ENCODE assay signal across 8 mouse cellular contexts in genomic region chr19:5923990-5924712, GRCm38 (mm10). TPM values are rescaled to one million over a fixed set of nuclear protein-coding genes. Genes with fewer than 3 reads are reported as not detected.
DNase-seq lines count a peak whose midpoint lies in the region; ATAC-seq and TF ChIP-seq lines count a peak whose summit lies in the region.

No protein-coding gene starts in this region.

- TF ChIP-seq POLR2A in bone marrow, adult 2 months (IDR thresholded peaks at IDR 0.05; ENCODE audit: borderline replicate concordance, control insufficient read depth, low read depth, low read length) = no peak
- TF ChIP-seq POLR2A in limb, embryonic 14.5 days (IDR thresholded peaks at IDR 0.05; ENCODE audit: borderline replicate concordance, extremely low read depth, insufficient read depth, insufficient read length) = no peak

- H3K9ac ChIP-seq in embryonic facial prominence, embryonic 14.5 days (ENCODE audit: low read depth, low read length) = peak overlapping the region; percentile 60
- H3K9ac ChIP-seq in limb, embryonic 14.5 days (ENCODE audit: low read depth, low read length, severe bottlenecking) = peak overlapping the region; percentile 52
- H3K9ac ChIP-seq in midbrain, embryonic 16.5 days (ENCODE audit: low read depth, low read length) = peak overlapping the region; percentile 79

- WGBS in bone marrow, adult 2 months = under 1% methylated on average over 38 of the region's 38 CpGs
- WGBS in embryonic facial prominence, embryonic 14.5 days = under 1% methylated on average over 37 of the region's 38 CpGs
- WGBS in limb, embryonic 14.5 days = 1% methylated on average over 37 of the region's 38 CpGs
- under 1% methylated on average over 38 of the region's 38 CpGs for WGBS in midbrain, embryonic 16.5 days

- no peaks in the 10 kb centered on the region; the same call in 1 of the 2 replicates for H3K27me3 ChIP-seq in embryonic facial prominence, embryonic 14.5 days (replicated peaks; ENCODE audit: control insufficient read depth, insufficient read depth, low read length)
- H3K27me3 ChIP-seq in limb, embryonic 14.5 days (ENCODE audit: control insufficient read depth, insufficient read depth, low read length) = 0 out of 2 replicates have a peak, but pooled peaks cover 5% of the 10 kb centered on the region
- no peaks in the 10 kb centered on the region for H3K27me3 ChIP-seq in midbrain, embryonic 16.5 days (ENCODE audit: control insufficient read depth, insufficient read depth, low read depth, low read length)

- H3K27ac ChIP-seq in bone marrow, adult 2 months (ENCODE audit: control insufficient read depth, insufficient read depth, low read depth, low read length, poor library complexity) = peak overlapping the region; percentile 39
- peak overlapping the region; percentile 77 for H3K27ac ChIP-seq in embryonic facial prominence, embryonic 14.5 days (replicated peaks; ENCODE audit: low read depth, low read length)
- no peak overlapping the region; the same call in 1 of the 2 replicates for H3K27ac ChIP-seq in limb, embryonic 14.5 days (replicated peaks; ENCODE audit: low read depth, low read length)
- H3K27ac ChIP-seq in midbrain, embryonic 16.5 days (ENCODE audit: low read length) = peak overlapping the region; percentile 69

- peak; percentile 84 for TF ChIP-seq CTCF in bone marrow, adult 2 months (IDR thresholded peaks at IDR 0.05; ENCODE audit: control insufficient read depth, insufficient read depth, low read length)

- no peaks in the 10 kb centered on the region for H3K36me3 ChIP-seq in embryonic facial prominence, embryonic 14.5 days (ENCODE audit: control insufficient read depth, insufficient read depth, low read length)
- H3K36me3 ChIP-seq in limb, embryonic 14.5 days (ENCODE audit: control insufficient read depth, insufficient read depth, low read length) = no peaks in the 10 kb centered on the region
- no peaks in the 10 kb centered on the region for H3K36me3 ChIP-seq in midbrain, embryonic 16.5 days (ENCODE audit: control insufficient read depth, insufficient read depth, low read length)

- peak overlapping the region; percentile 96 for H3K4me2 ChIP-seq in embryonic facial prominence, embryonic 14.5 days (ENCODE audit: low read depth, low read length)
- H3K4me2 ChIP-seq in limb, embryonic 14.5 days (replicated peaks; ENCODE audit: low read depth, low read length, severe bottlenecking) = peak overlapping the region; percentile 99
- peak overlapping the region; percentile 67 for H3K4me2 ChIP-seq in midbrain, embryonic 16.5 days (ENCODE audit: low read length)

- no peaks in the 10 kb centered on the region; the same call in 1 of the 2 replicates for H3K4me1 ChIP-seq in bone marrow, adult 2 months (ENCODE audit: control insufficient read depth, insufficient read depth, low read length)
- peaks cover 17% of the 10 kb centered on the region for H3K4me1 ChIP-seq in embryonic facial prominence, embryonic 14.5 days (ENCODE audit: control insufficient read depth, insufficient read depth, low read length)
- H3K4me1 ChIP-seq in limb, embryonic 14.5 days (ENCODE audit: control insufficient read depth, insufficient read depth, low read length) = peaks cover 8% of the 10 kb centered on the region; the same call in 1 of the 2 replicates
- peaks cover 17% of the 10 kb centered on the region for H3K4me1 ChIP-seq in midbrain, embryonic 16.5 days (ENCODE audit: control insufficient read depth, insufficient read depth, low read length)

- peak; percentile 92 for DNase-seq in A20 (ENCODE audit: low read depth, low spot score)
- peak; percentile 96 for DNase-seq in embryonic facial prominence, embryonic 14.5 days (ENCODE audit: low spot score)
- DNase-seq in heart, adult 8-10 months (ENCODE audit: low spot score) = peak; percentile 93
- DNase-seq in kidney, adult 8-10 months = peak; percentile 81 to 93
- peak; percentile 96 for DNase-seq in limb, embryonic 14.5 days (ENCODE audit: low spot score)
- DNase-seq in spleen, postnatal 10 days (ENCODE audit: low spot score in 2 of 2) = peak; percentile 89 to 95

- H3K9me3 ChIP-seq in embryonic facial prominence, embryonic 14.5 days (ENCODE audit: control insufficient read depth, low read length) = no peaks in the 10 kb centered on the region
- no peaks in the 10 kb centered on the region for H3K9me3 ChIP-seq in limb, embryonic 14.5 days (ENCODE audit: control insufficient read depth, low read length)
- H3K9me3 ChIP-seq in midbrain, embryonic 16.5 days (replicated peaks; ENCODE audit: control insufficient read depth, low read length, poor library complexity, severe bottlenecking) = no peaks in the 10 kb centered on the region

- H3K4me3 ChIP-seq in bone marrow, adult 2 months (replicated peaks; ENCODE audit: control insufficient read depth, low read depth, low read length) = peak overlapping the region; percentile 87
- H3K4me3 ChIP-seq in embryonic facial prominence, embryonic 14.5 days (ENCODE audit: low read depth, low read length) = peak overlapping the region; percentile 63
- H3K4me3 ChIP-seq in limb, embryonic 14.5 days (replicated peaks; ENCODE audit: low read length) = peak overlapping the region; percentile 56
- peak overlapping the region; percentile 74 for H3K4me3 ChIP-seq in midbrain, embryonic 16.5 days (ENCODE audit: low read depth, low read length)

- peak; percentile 85 for ATAC-seq in embryonic facial prominence, embryonic 14.5 days (ENCODE audit: low read depth)
- peak; percentile 72 for ATAC-seq in limb, embryonic 14.5 days (ENCODE audit: low FRiP score, low read depth)
- ATAC-seq in midbrain, embryonic 16.5 days = peak; percentile 89

RNA-seq across cellular contexts. Expression of gene Cdc42ep2, which starts 0.5 kb away (rescaled TPM):
- polyA plus RNA-seq in bone marrow, adult 2 months (2011; ENCODE audit: insufficient read depth, insufficient read length, low replicate concordance, missing spikeins) = 2.3 and 5.3 TPM in 2 replicates
- 14.0 and 16.2 TPM in 2 replicates for polyA plus RNA-seq in embryonic facial prominence, embryonic 14.5 days (2014; fragmentation: Nextera tagmentation; extraction: Ambion mirVana)
- 1 to 10 TPM; 6.0 to 9.7 (median 8.9) TPM for total RNA-seq in heart, adult 8-10 months (2022)
- polyA plus RNA-seq in limb, embryonic 14.5 days (2012; rRNA removed) = 9.7 and 10.0 TPM in 2 replicates
- 6.5 and 8.0 TPM in 2 replicates for polyA plus RNA-seq in limb, embryonic 14.5 days (2014; fragmentation: Nextera tagmentation; extraction: Ambion mirVana)
- polyA plus RNA-seq in midbrain, embryonic 16.5 days (2015; fragmentation: Nextera tagmentation; extraction: Ambion mirVana) = 16.0 and 20.4 TPM in 2 replicates

RNA-seq across cellular contexts. Expression of gene Dpf2, which starts 11.3 kb away (rescaled TPM):
- polyA plus RNA-seq in bone marrow, adult 2 months (2011; ENCODE audit: insufficient read depth, insufficient read length, low replicate concordance, missing spikeins) = 31.1 and 60.8 TPM in 2 replicates
- polyA plus RNA-seq in embryonic facial prominence, embryonic 14.5 days (2014; fragmentation: Nextera tagmentation; extraction: Ambion mirVana) = 124 and 143 TPM in 2 replicates
- total RNA-seq in heart, adult 8-10 months (2022) = 10 to 100 TPM; 71.9 to 95.2 (median 81.1) TPM
- 179 and 199 TPM in 2 replicates for polyA plus RNA-seq in limb, embryonic 14.5 days (2012; rRNA removed)
- 143 and 147 TPM in 2 replicates for polyA plus RNA-seq in limb, embryonic 14.5 days (2014; fragmentation: Nextera tagmentation; extraction: Ambion mirVana)
- 105 and 121 TPM in 2 replicates for polyA plus RNA-seq in midbrain, embryonic 16.5 days (2015; fragmentation: Nextera tagmentation; extraction: Ambion mirVana)

RNA-seq across cellular contexts. Expression of gene Tigd3, which starts 30.2 kb away (rescaled TPM):
- 4.4 and 6.4 TPM in 2 replicates for polyA plus RNA-seq in bone marrow, adult 2 months (2011; ENCODE audit: insufficient read depth, insufficient read length, low replicate concordance, missing spikeins)
- polyA plus RNA-seq in embryonic facial prominence, embryonic 14.5 days (2014; fragmentation: Nextera tagmentation; extraction: Ambion mirVana) = 1.4 and 2.0 TPM in 2 replicates
- under 1 TPM; 0.23 to 0.50 (median 0.34) TPM for total RNA-seq in heart, adult 8-10 months (2022)
- polyA plus RNA-seq in limb, embryonic 14.5 days (2012; rRNA removed) = 4.8 TPM in 2 replicates
- polyA plus RNA-seq in limb, embryonic 14.5 days (2014; fragmentation: Nextera tagmentation; extraction: Ambion mirVana) = 1.7 and 2.0 TPM in 2 replicates
- polyA plus RNA-seq in midbrain, embryonic 16.5 days (2015; fragmentation: Nextera tagmentation; extraction: Ambion mirVana) = 13.4 and 14.6 TPM in 2 replicates

RNA-seq across cellular contexts. Expression of gene Pola2, which starts 39.9 kb away (rescaled TPM):
- polyA plus RNA-seq in bone marrow, adult 2 months (2011; ENCODE audit: insufficient read depth, insufficient read length, low replicate concordance, missing spikeins) = 41.9 and 79.8 TPM in 2 replicates
- polyA plus RNA-seq in embryonic facial prominence, embryonic 14.5 days (2014; fragmentation: Nextera tagmentation; extraction: Ambion mirVana) = 59.1 and 65.2 TPM in 2 replicates
- 10 to 100 TPM in 2 of 4 experiments, 1 to 10 TPM in 2; 7.8 to 13.5 (median 9.3) TPM for total RNA-seq in heart, adult 8-10 months (2022)
- polyA plus RNA-seq in limb, embryonic 14.5 days (2012; rRNA removed) = 87.9 and 109 TPM in 2 replicates
- polyA plus RNA-seq in limb, embryonic 14.5 days (2014; fragmentation: Nextera tagmentation; extraction: Ambion mirVana) = 65.8 and 66.3 TPM in 2 replicates
- polyA plus RNA-seq in midbrain, embryonic 16.5 days (2015; fragmentation: Nextera tagmentation; extraction: Ambion mirVana) = 19.4 and 22.4 TPM in 2 replicates

RNA-seq across cellular contexts. Expression of gene Slc25a45, which starts 46.5 kb away (rescaled TPM):
- 11.6 and 24.6 TPM in 2 replicates for polyA plus RNA-seq in bone marrow, adult 2 months (2011; ENCODE audit: insufficient read depth, insufficient read length, low replicate concordance, missing spikeins)
- 2.8 and 3.0 TPM in 2 replicates for polyA plus RNA-seq in embryonic facial prominence, embryonic 14.5 days (2014; fragmentation: Nextera tagmentation; extraction: Ambion mirVana)
- total RNA-seq in heart, adult 8-10 months (2022) = 1 to 10 TPM; 2.4 to 3.8 (median 2.8) TPM
- polyA plus RNA-seq in limb, embryonic 14.5 days (2012; rRNA removed) = 6.2 and 6.3 TPM in 2 replicates
- polyA plus RNA-seq in limb, embryonic 14.5 days (2014; fragmentation: Nextera tagmentation; extraction: Ambion mirVana) = 2.5 and 3.0 TPM in 2 replicates
- 2.0 and 2.2 TPM in 2 replicates for polyA plus RNA-seq in midbrain, embryonic 16.5 days (2015; fragmentation: Nextera tagmentation; extraction: Ambion mirVana)
